Mouse (Mus musculus): Measurements from ENCODE around the gene Slc2a13.

Gene Slc2a13

GRCm38 (mm10) chr15:91372464-91373202 lies 200.4 kb downstream of the Slc2a13 start:
- DNase-seq: no peak

GRCm38 (mm10) chr15:91371859-91372394 lies 201.1 kb downstream of the Slc2a13 start:
- DNase-seq: no peak

GRCm38 (mm10) chr15:91369736-91370449 lies 203.2 kb downstream of the Slc2a13 start:
- DNase-seq: no peak

- no peak for DNase-seq
Observed at GRCm38 (mm10) chr15:91360495-91360894, 212.6 kb downstream of the Slc2a13 start.

- no peak for DNase-seq
Observed at GRCm38 (mm10) chr15:91351006-91351405, 222.1 kb downstream of the Slc2a13 start.

GRCm38 (mm10) chr15:91338350-91338749 lies 234.7 kb downstream of the Slc2a13 start:
- DNase-seq: no peak

- no peak for DNase-seq
Observed at GRCm38 (mm10) chr15:91334416-91334900, 238.6 kb downstream of the Slc2a13 start.

- no peak for DNase-seq
Observed at GRCm38 (mm10) chr15:91327748-91328147, 245.3 kb downstream of the Slc2a13 start.

GRCm38 (mm10) chr15:91327023-91327422 lies 246.0 kb downstream of the Slc2a13 start:
- no peak for DNase-seq

- DNase-seq: peak; percentile 21 to 26
Observed at GRCm38 (mm10) chr15:91319376-91319775, 253.7 kb downstream of the Slc2a13 start.

GRCm38 (mm10) chr15:91316964-91317363 lies 256.1 kb downstream of the Slc2a13 start:
- DNase-seq: no peak

GRCm38 (mm10) chr15:91314402-91315318 lies 258.4 kb downstream of the Slc2a13 start:
- no peak for DNase-seq

GRCm38 (mm10) chr15:91304296-91304852 lies 268.7 kb downstream of the Slc2a13 start:
- peak in 1 of 2 experiments; percentile 24 for DNase-seq

GRCm38 (mm10) chr15:91301366-91301765 lies 271.7 kb downstream of the Slc2a13 start:
- peak; percentile 89 to 96 for DNase-seq

GRCm38 (mm10) chr15:91299319-91299835 lies 273.7 kb downstream of the Slc2a13 start:
- DNase-seq: no peak

- no peak for DNase-seq
Observed at GRCm38 (mm10) chr15:91283418-91283817, 289.6 kb downstream of the Slc2a13 start.

- DNase-seq: no peak
Observed at GRCm38 (mm10) chr15:91282822-91283221, 290.2 kb downstream of the Slc2a13 start.

- no peak for DNase-seq
Observed at GRCm38 (mm10) chr15:91281521-91281920, 291.5 kb downstream of the Slc2a13 start.

GRCm38 (mm10) chr15:91279571-91279970 lies 293.5 kb downstream of the Slc2a13 start:
- DNase-seq: no peak

- no peak for DNase-seq
Observed at GRCm38 (mm10) chr15:91275961-91276360, 297.1 kb downstream of the Slc2a13 start.

GRCm38 (mm10) chr15:91268532-91268931 lies 304.5 kb downstream of the Slc2a13 start:
- no peak for DNase-seq

- no peak for DNase-seq
Observed at GRCm38 (mm10) chr15:91263926-91264325, 309.1 kb downstream of the Slc2a13 start.

All from cerebellum, postnatal 36 days (tissue).